Mouse (Mus musculus): ENCODE data around the gene Galnt16. TPM values are rescaled to one million over a fixed set of nuclear protein-coding genes. Genes with fewer than 3 reads are reported as not detected.

Gene Galnt16
- polyA plus RNA-seq, 1 experiment = 1.1 TPM

- no peaks in the 10 kb centered on the region for H3K27me3 ChIP-seq (ENCODE audit: control insufficient read depth, insufficient read depth, low read length)
- H3K4me3 ChIP-seq (ENCODE audit: control insufficient read depth, insufficient read depth, low read length) = no peak overlapping the region
- TF ChIP-seq CTCF (IDR thresholded peaks at IDR 0.05; ENCODE audit: borderline replicate concordance, control insufficient read depth, extremely low read depth, insufficient read depth, low read length, poor library complexity) = no peak
- no peak for DNase-seq
- 84% methylated on average over 6 of the region's 6 CpGs for WGBS
- H3K27ac ChIP-seq (ENCODE audit: control insufficient read depth, insufficient read depth, low read length) = no peak overlapping the region
- H3K36me3 ChIP-seq (ENCODE audit: control insufficient read depth, insufficient read depth, low read length) = no peaks in the 10 kb centered on the region
- H3K4me1 ChIP-seq (replicated peaks; ENCODE audit: control insufficient read depth, insufficient read depth, low read length) = no peaks in the 10 kb centered on the region
These were observed 80.7 kb downstream of the Galnt16 start for GRCm38 (mm10) chr12:80598756-80599155.

GRCm38 (mm10) chr12:80601597-80602269, 83.7 kb downstream of the Galnt16 start:
- TF ChIP-seq CTCF (IDR thresholded peaks at IDR 0.05; ENCODE audit: borderline replicate concordance, control insufficient read depth, extremely low read depth, insufficient read depth, low read length, poor library complexity) (no peak), POLR2A (IDR thresholded peaks at IDR 0.05; ENCODE audit: control insufficient read depth, extremely low read depth, insufficient read depth, low read length, poor library complexity) (no peak)
- H3K4me3 ChIP-seq (ENCODE audit: control insufficient read depth, insufficient read depth, low read length) = no peak overlapping the region
- H3K27ac ChIP-seq (ENCODE audit: control insufficient read depth, insufficient read depth, low read length) = no peak overlapping the region
- no peaks in the 10 kb centered on the region for H3K36me3 ChIP-seq (ENCODE audit: control insufficient read depth, insufficient read depth, low read length)
- no peaks in the 10 kb centered on the region for H3K4me1 ChIP-seq (replicated peaks; ENCODE audit: control insufficient read depth, insufficient read depth, low read length)
- WGBS = 94% methylated on average over 9 of the region's 9 CpGs
- DNase-seq = no peak
- H3K27me3 ChIP-seq (ENCODE audit: control insufficient read depth, insufficient read depth, low read length) = no peaks in the 10 kb centered on the region

GRCm38 (mm10) chr12:80602432-80602831, 84.4 kb downstream of the Galnt16 start:
- 95% methylated on average over 5 of the region's 5 CpGs for WGBS
- Histone ChIP-seq H3K27ac (ENCODE audit: control insufficient read depth, insufficient read depth, low read length) (no peak overlapping the region), H3K36me3 (ENCODE audit: control insufficient read depth, insufficient read depth, low read length) (no peaks in the 10 kb centered on the region), H3K4me3 (ENCODE audit: control insufficient read depth, insufficient read depth, low read length) (no peak overlapping the region), H3K27me3 (ENCODE audit: control insufficient read depth, insufficient read depth, low read length) (no peaks in the 10 kb centered on the region), H3K4me1 (replicated peaks; ENCODE audit: control insufficient read depth, insufficient read depth, low read length) (no peaks in the 10 kb centered on the region)
- DNase-seq = no peak
- TF ChIP-seq POLR2A (IDR thresholded peaks at IDR 0.05; ENCODE audit: control insufficient read depth, extremely low read depth, insufficient read depth, low read length, poor library complexity) (no peak), CTCF (IDR thresholded peaks at IDR 0.05; ENCODE audit: borderline replicate concordance, control insufficient read depth, extremely low read depth, insufficient read depth, low read length, poor library complexity) (no peak)

GRCm38 (mm10) chr12:80603566-80603965, 85.5 kb downstream of the Galnt16 start:
- whole genome bisulfite sequencing = 14% methylated on average over 4 of the region's 4 CpGs
- TF ChIP-seq CTCF (IDR thresholded peaks at IDR 0.05; ENCODE audit: borderline replicate concordance, control insufficient read depth, extremely low read depth, insufficient read depth, low read length, poor library complexity) = no peak
- TF ChIP-seq POLR2A (IDR thresholded peaks at IDR 0.05; ENCODE audit: control insufficient read depth, extremely low read depth, insufficient read depth, low read length, poor library complexity) = no peak
- DNase-seq = no peak
- H3K4me3 ChIP-seq (ENCODE audit: control insufficient read depth, insufficient read depth, low read length) = no peak overlapping the region
- no peaks in the 10 kb centered on the region for H3K36me3 ChIP-seq (ENCODE audit: control insufficient read depth, insufficient read depth, low read length)
- H3K4me1 ChIP-seq (replicated peaks; ENCODE audit: control insufficient read depth, insufficient read depth, low read length) = no peaks in the 10 kb centered on the region
- H3K27ac ChIP-seq (ENCODE audit: control insufficient read depth, insufficient read depth, low read length) = no peak overlapping the region
- no peaks in the 10 kb centered on the region for H3K27me3 ChIP-seq (ENCODE audit: control insufficient read depth, insufficient read depth, low read length)

- H3K4me1 ChIP-seq (replicated peaks; ENCODE audit: control insufficient read depth, insufficient read depth, low read length) = no peaks in the 10 kb centered on the region
- H3K27me3 ChIP-seq (ENCODE audit: control insufficient read depth, insufficient read depth, low read length) = no peaks in the 10 kb centered on the region
- DNase-seq = no peak
- H3K4me3 ChIP-seq (ENCODE audit: control insufficient read depth, insufficient read depth, low read length) = no peak overlapping the region
- WGBS = 72% methylated on average over 2 of the region's 2 CpGs
- TF ChIP-seq CTCF (IDR thresholded peaks at IDR 0.05; ENCODE audit: borderline replicate concordance, control insufficient read depth, extremely low read depth, insufficient read depth, low read length, poor library complexity) = no peak
- TF ChIP-seq POLR2A (IDR thresholded peaks at IDR 0.05; ENCODE audit: control insufficient read depth, extremely low read depth, insufficient read depth, low read length, poor library complexity) = no peak
- H3K27ac ChIP-seq (ENCODE audit: control insufficient read depth, insufficient read depth, low read length) = no peak overlapping the region
- H3K36me3 ChIP-seq (ENCODE audit: control insufficient read depth, insufficient read depth, low read length) = no peaks in the 10 kb centered on the region
These were observed 86.1 kb downstream of the Galnt16 start for GRCm38 (mm10) chr12:80604218-80604617.

- Histone ChIP-seq H3K27ac (ENCODE audit: control insufficient read depth, insufficient read depth, low read length) (no peak overlapping the region), H3K27me3 (ENCODE audit: control insufficient read depth, insufficient read depth, low read length) (no peaks in the 10 kb centered on the region), H3K4me3 (ENCODE audit: control insufficient read depth, insufficient read depth, low read length) (no peak overlapping the region), H3K36me3 (ENCODE audit: control insufficient read depth, insufficient read depth, low read length) (no peaks in the 10 kb centered on the region), H3K4me1 (replicated peaks; ENCODE audit: control insufficient read depth, insufficient read depth, low read length) (no peaks in the 10 kb centered on the region)
- 86% methylated on average over 1 of the region's 1 CpGs for WGBS
- DNase-seq = no peak
- TF ChIP-seq POLR2A (IDR thresholded peaks at IDR 0.05; ENCODE audit: control insufficient read depth, extremely low read depth, insufficient read depth, low read length, poor library complexity) (no peak), CTCF (IDR thresholded peaks at IDR 0.05; ENCODE audit: borderline replicate concordance, control insufficient read depth, extremely low read depth, insufficient read depth, low read length, poor library complexity) (no peak)
These were observed 90.5 kb downstream of the Galnt16 start for GRCm38 (mm10) chr12:80608576-80608975.

GRCm38 (mm10) chr12:80609928-80610327, 91.9 kb downstream of the Galnt16 start:
- no peak for DNase-seq
- no peaks in the 10 kb centered on the region for H3K36me3 ChIP-seq (ENCODE audit: control insufficient read depth, insufficient read depth, low read length)
- 82% methylated on average over 3 of the region's 3 CpGs for WGBS
- H3K4me3 ChIP-seq (ENCODE audit: control insufficient read depth, insufficient read depth, low read length) = no peak overlapping the region
- H3K27ac ChIP-seq (ENCODE audit: control insufficient read depth, insufficient read depth, low read length) = no peak overlapping the region
- H3K4me1 ChIP-seq (replicated peaks; ENCODE audit: control insufficient read depth, insufficient read depth, low read length) = no peaks in the 10 kb centered on the region
- no peak for TF ChIP-seq CTCF (IDR thresholded peaks at IDR 0.05; ENCODE audit: borderline replicate concordance, control insufficient read depth, extremely low read depth, insufficient read depth, low read length, poor library complexity)
- no peak for TF ChIP-seq POLR2A (IDR thresholded peaks at IDR 0.05; ENCODE audit: control insufficient read depth, extremely low read depth, insufficient read depth, low read length, poor library complexity)
- no peaks in the 10 kb centered on the region for H3K27me3 ChIP-seq (ENCODE audit: control insufficient read depth, insufficient read depth, low read length)

Measured in thymus, adult 2 months (tissue).